Mouse (Mus musculus): ENCODE results near the gene Rps7. TPM values are rescaled to one million over a fixed set of nuclear protein-coding genes. Genes with fewer than 3 reads are reported as not detected.

The Rps7 gene
- polyA plus RNA-seq, 1 experiment from 2014 or later = 1,086 TPM

GRCm38 (mm10) chr12:28623195-28623594 is 12.6 kb downstream of the Rps7 start, which contains the start of gene Colec11:
TSS of gene Colec11 (minus strand) at chr12:28623377.
- no peak for ATAC-seq (replicated peaks; ENCODE audit: low FRiP score, low TSS enrichment, low read depth)
- Histone ChIP-seq H3K9me3 (ENCODE audit: control insufficient read depth, low read length) (no peaks in the 10 kb centered on the region), H3K27me3 (replicated peaks; ENCODE audit: control insufficient read depth, insufficient read depth, low read length) (no peaks in the 10 kb centered on the region), H3K36me3 (ENCODE audit: control insufficient read depth, insufficient read depth, low read length) (peaks cover 3% of the 10 kb centered on the region; the same call in 1 of the 2 replicates), H3K9ac (ENCODE audit: low read length) (no peak within 1 kb of the TSS), H3K4me2 (ENCODE audit: low read length) (0 out of 2 replicates have a peak within 1 kb of the TSS, but pooled peaks have one; percentile 1), H3K27ac (ENCODE audit: low read depth) (peak within 1 kb of the TSS; percentile 39; the same call in 1 of the 2 replicates), H3K4me3 (ENCODE audit: low read depth, low read length) (no peak within 1 kb of the TSS), H3K4me1 (replicated peaks; ENCODE audit: control insufficient read depth, insufficient read depth, low read length) (peaks cover 22% of the 10 kb centered on the region)
- DNase-seq (ENCODE audit: low spot score) = no peak
- WGBS = 30% methylated on average over 5 of the region's 5 CpGs

- ATAC-seq (replicated peaks; ENCODE audit: low FRiP score, low TSS enrichment, low read depth) = no peak
- no peak overlapping the region for H3K9ac ChIP-seq (ENCODE audit: low read length)
- peak overlapping the region; percentile 39; the same call in 1 of the 2 replicates for H3K27ac ChIP-seq (ENCODE audit: low read depth)
- DNase-seq (ENCODE audit: low spot score) = no peak
- H3K4me3 ChIP-seq (ENCODE audit: low read depth, low read length) = no peak overlapping the region
- WGBS = 40% methylated on average over 1 of the region's 1 CpGs
- H3K9me3 ChIP-seq (ENCODE audit: control insufficient read depth, low read length) = no peaks in the 10 kb centered on the region
- peaks cover 22% of the 10 kb centered on the region for H3K4me1 ChIP-seq (replicated peaks; ENCODE audit: control insufficient read depth, insufficient read depth, low read length)
- H3K27me3 ChIP-seq (replicated peaks; ENCODE audit: control insufficient read depth, insufficient read depth, low read length) = no peaks in the 10 kb centered on the region
- no peak overlapping the region for H3K4me2 ChIP-seq (ENCODE audit: low read length)
- H3K36me3 ChIP-seq (ENCODE audit: control insufficient read depth, insufficient read depth, low read length) = no peaks in the 10 kb centered on the region
Measured at GRCm38 (mm10) chr12:28622641-28623040, 13.1 kb downstream of the Rps7 start.

DNA sequence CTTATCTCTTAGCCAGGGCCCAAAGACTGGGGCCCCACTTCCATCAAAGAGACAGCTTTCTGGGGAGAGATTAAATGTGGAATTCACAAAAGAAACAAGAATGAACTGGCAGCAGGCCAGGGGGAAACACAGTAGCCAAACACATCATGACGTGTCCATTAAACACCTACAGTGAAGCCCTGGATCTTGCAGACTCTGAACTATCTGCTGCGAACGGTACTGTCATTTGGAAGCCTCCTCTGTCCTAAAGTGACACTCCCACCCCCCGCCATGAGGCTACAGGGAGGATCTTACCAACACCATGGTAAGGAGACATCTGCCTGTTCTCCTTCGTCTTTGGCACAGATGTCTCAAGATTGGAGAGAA is 13.6 kb downstream of the Rps7 start:
- Histone ChIP-seq H3K9ac (ENCODE audit: low read length) (no peak overlapping the region), H3K4me1 (replicated peaks; ENCODE audit: control insufficient read depth, insufficient read depth, low read length) (peaks cover 22% of the 10 kb centered on the region), H3K36me3 (ENCODE audit: control insufficient read depth, insufficient read depth, low read length) (no peaks in the 10 kb centered on the region), H3K4me2 (ENCODE audit: low read length) (0 out of 2 replicates have a peak overlapping the region, but pooled peaks have one; percentile 1), H3K9me3 (ENCODE audit: control insufficient read depth, low read length) (no peaks in the 10 kb centered on the region), H3K27ac (ENCODE audit: low read depth) (peak overlapping the region; percentile 39; the same call in 1 of the 2 replicates), H3K27me3 (replicated peaks; ENCODE audit: control insufficient read depth, insufficient read depth, low read length) (no peaks in the 10 kb centered on the region), H3K4me3 (ENCODE audit: low read depth, low read length) (no peak overlapping the region)
- DNase-seq (ENCODE audit: low spot score) = no peak
- WGBS = 24% methylated on average over 5 of the region's 5 CpGs
- ATAC-seq (replicated peaks; ENCODE audit: low FRiP score, low TSS enrichment, low read depth) = no peak

DNA sequence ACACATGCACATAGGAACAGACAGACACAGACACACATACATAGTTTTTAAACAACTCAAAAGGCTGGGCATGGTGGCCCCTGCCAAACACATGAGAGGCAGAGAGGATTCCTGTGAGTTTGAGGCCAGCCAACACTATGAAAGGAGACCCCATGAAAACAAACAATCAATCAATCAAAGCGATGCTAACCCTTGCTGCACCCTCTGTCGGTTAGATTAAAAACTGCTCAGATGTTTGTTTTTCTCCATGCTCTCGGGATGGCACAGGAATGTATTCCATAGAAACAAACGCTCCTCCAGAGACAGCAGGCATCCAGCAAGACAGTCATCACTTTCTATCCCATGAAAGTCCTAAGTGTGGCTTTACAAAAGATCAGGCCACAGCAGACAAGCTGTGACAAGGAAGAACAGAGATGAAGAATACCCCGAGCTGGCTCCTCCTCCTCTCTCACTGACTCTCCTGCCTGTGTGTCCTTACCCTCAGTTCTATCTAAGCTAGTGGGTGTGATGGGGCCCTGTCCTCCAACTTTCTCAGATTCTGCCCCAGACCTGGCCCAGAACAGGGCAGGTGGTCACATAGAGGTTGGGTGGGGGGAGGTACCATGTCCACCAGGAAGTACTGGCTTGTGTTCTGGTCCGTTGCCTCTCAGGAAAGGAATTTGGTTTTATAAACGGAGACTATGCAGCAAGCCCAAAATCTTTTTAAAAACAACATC is 14.1 kb downstream of the Rps7 start:
- DNase-seq (ENCODE audit: low spot score) (no peak), ATAC-seq (replicated peaks; ENCODE audit: low FRiP score, low TSS enrichment, low read depth) (0 out of 2 replicates have a peak, but pooled peaks have one; percentile 18)
- Histone ChIP-seq H3K27me3 (replicated peaks; ENCODE audit: control insufficient read depth, insufficient read depth, low read length) (no peaks in the 10 kb centered on the region), H3K4me2 (ENCODE audit: low read length) (0 out of 2 replicates have a peak overlapping the region, but pooled peaks have one; percentile 1), H3K9ac (ENCODE audit: low read length) (no peak overlapping the region), H3K27ac (ENCODE audit: low read depth) (peak overlapping the region; percentile 39; the same call in 1 of the 2 replicates), H3K4me1 (replicated peaks; ENCODE audit: control insufficient read depth, insufficient read depth, low read length) (peaks cover 22% of the 10 kb centered on the region), H3K36me3 (ENCODE audit: control insufficient read depth, insufficient read depth, low read length) (no peaks in the 10 kb centered on the region), H3K9me3 (ENCODE audit: control insufficient read depth, low read length) (no peaks in the 10 kb centered on the region), H3K4me3 (ENCODE audit: low read depth, low read length) (no peak overlapping the region)
- WGBS = 9% methylated on average over 7 of the region's 7 CpGs

- peaks cover 12% of the 10 kb centered on the region for H3K4me1 ChIP-seq (replicated peaks; ENCODE audit: control insufficient read depth, insufficient read depth, low read length)
- WGBS = 38% methylated on average over 4 of the region's 4 CpGs
- DNase-seq (ENCODE audit: low spot score) = no peak
Measured at GRCm38 (mm10) chr12:28617297-28617696, 18.5 kb downstream of the Rps7 start.

GRCm38 (mm10) chr12:28614401-28614800 is 21.4 kb downstream of the Rps7 start:
- Histone ChIP-seq H3K36me3 (ENCODE audit: control insufficient read depth, insufficient read depth, low read length) (no peaks in the 10 kb centered on the region), H3K9me3 (ENCODE audit: control insufficient read depth, low read length) (no peaks in the 10 kb centered on the region), H3K4me2 (ENCODE audit: low read length) (no peak overlapping the region), H3K4me1 (replicated peaks; ENCODE audit: control insufficient read depth, insufficient read depth, low read length) (no peaks in the 10 kb centered on the region), H3K27ac (ENCODE audit: low read depth) (no peak overlapping the region), H3K27me3 (replicated peaks; ENCODE audit: control insufficient read depth, insufficient read depth, low read length) (no peaks in the 10 kb centered on the region), H3K4me3 (ENCODE audit: low read depth, low read length) (no peak overlapping the region), H3K9ac (ENCODE audit: low read length) (no peak overlapping the region)
- 66% methylated on average over 7 of the region's 7 CpGs for WGBS
- DNase-seq (ENCODE audit: low spot score) (no peak), ATAC-seq (replicated peaks; ENCODE audit: low FRiP score, low TSS enrichment, low read depth) (no peak)

More at GRCm38 (mm10) chr12:28617297-28617696, 18.5 kb downstream of the Rps7 start:
- no peak for ATAC-seq (replicated peaks; ENCODE audit: low FRiP score, low TSS enrichment, low read depth)
- no peaks in the 10 kb centered on the region for H3K27me3 ChIP-seq (replicated peaks; ENCODE audit: control insufficient read depth, insufficient read depth, low read length)
- 0 out of 2 replicates have a peak overlapping the region, but pooled peaks have one; percentile 23 for H3K27ac ChIP-seq (ENCODE audit: low read depth)
- no peak overlapping the region for H3K4me3 ChIP-seq (ENCODE audit: low read depth, low read length)
- no peaks in the 10 kb centered on the region for H3K9me3 ChIP-seq (ENCODE audit: control insufficient read depth, low read length)
- H3K36me3 ChIP-seq (ENCODE audit: control insufficient read depth, insufficient read depth, low read length) = no peaks in the 10 kb centered on the region
- H3K9ac ChIP-seq (ENCODE audit: low read length) = no peak overlapping the region
- H3K4me2 ChIP-seq (ENCODE audit: low read length) = no peak overlapping the region

DNA sequence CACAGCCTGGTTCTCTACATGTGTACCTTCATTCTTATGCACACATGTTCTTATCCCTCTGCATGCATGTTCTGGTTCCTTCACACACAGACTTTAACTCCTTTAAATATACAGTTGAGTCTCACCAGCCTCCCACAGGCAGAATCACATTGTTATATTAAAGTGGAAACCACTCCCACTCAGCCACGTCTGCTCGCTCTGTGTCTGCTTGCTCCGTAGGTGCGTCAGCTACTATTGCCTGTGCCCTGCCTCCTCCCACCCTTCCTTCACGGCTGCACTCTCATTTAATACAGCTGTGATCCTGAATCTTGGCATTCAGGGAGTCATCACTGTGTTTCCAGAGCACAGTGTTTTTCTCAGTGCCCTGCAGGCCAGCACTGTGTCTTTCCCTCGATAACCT is 23.4 kb downstream of the Rps7 start:
- ATAC-seq (replicated peaks; ENCODE audit: low FRiP score, low TSS enrichment, low read depth) (no peak), DNase-seq (ENCODE audit: low spot score) (no peak)
- Histone ChIP-seq H3K36me3 (ENCODE audit: control insufficient read depth, insufficient read depth, low read length) (no peaks in the 10 kb centered on the region), H3K9me3 (ENCODE audit: control insufficient read depth, low read length) (no peaks in the 10 kb centered on the region), H3K27ac (ENCODE audit: low read depth) (no peak overlapping the region), H3K9ac (ENCODE audit: low read length) (no peak overlapping the region), H3K4me2 (ENCODE audit: low read length) (no peak overlapping the region), H3K4me3 (ENCODE audit: low read depth, low read length) (no peak overlapping the region), H3K27me3 (replicated peaks; ENCODE audit: control insufficient read depth, insufficient read depth, low read length) (no peaks in the 10 kb centered on the region), H3K4me1 (replicated peaks; ENCODE audit: control insufficient read depth, insufficient read depth, low read length) (no peaks in the 10 kb centered on the region)
- 41% methylated on average over 6 of the region's 6 CpGs for WGBS

DNA sequence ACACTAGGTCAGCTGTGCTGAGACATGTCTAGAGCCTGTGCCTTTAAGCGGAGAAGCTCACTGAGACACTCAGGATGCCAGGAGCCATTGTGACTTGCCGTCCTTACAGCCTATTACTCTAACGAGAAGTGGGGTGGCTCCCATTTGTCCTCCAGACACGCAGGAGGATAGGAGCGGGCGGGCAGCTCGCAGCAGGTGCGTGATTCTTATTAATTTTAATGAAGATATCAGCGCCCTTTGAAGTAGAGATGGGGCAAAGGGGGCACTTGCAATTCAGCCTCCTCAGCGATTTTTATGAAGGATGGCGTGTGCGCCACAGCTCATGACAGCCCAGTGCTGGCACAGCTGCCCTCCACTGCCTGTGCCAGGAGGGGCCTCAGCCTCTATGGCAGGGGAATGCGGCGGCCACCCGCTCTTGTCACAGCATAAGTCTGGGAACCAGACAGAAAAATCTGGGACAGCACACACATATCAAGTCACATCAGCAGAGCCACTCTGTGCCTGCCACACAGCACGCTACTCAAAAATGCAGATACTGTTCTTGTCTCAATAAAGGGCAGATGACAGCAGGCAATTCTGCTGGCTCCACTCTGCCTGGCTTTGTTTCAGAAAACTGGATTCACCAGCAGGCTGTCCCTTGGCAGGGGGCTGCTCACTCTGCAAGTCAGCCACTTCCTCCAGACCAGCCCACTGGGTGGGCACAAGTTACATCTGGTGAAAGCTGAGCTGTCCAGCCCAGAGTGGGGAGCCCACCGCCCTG is 28.0 kb downstream of the Rps7 start:
- no peak overlapping the region for H3K4me3 ChIP-seq (ENCODE audit: low read depth, low read length)
- DNase-seq (ENCODE audit: low spot score) (no peak), ATAC-seq (replicated peaks; ENCODE audit: low FRiP score, low TSS enrichment, low read depth) (0 out of 2 replicates have a peak, but pooled peaks have one; percentile 19)
- no peaks in the 10 kb centered on the region for H3K27me3 ChIP-seq (replicated peaks; ENCODE audit: control insufficient read depth, insufficient read depth, low read length)
- 68% methylated on average over 17 of the region's 17 CpGs for WGBS
- H3K4me2 ChIP-seq (ENCODE audit: low read length) = no peak overlapping the region
- no peaks in the 10 kb centered on the region for H3K4me1 ChIP-seq (replicated peaks; ENCODE audit: control insufficient read depth, insufficient read depth, low read length)
- no peaks in the 10 kb centered on the region for H3K36me3 ChIP-seq (ENCODE audit: control insufficient read depth, insufficient read depth, low read length)
- no peak overlapping the region for H3K9ac ChIP-seq (ENCODE audit: low read length)
- H3K9me3 ChIP-seq (ENCODE audit: control insufficient read depth, low read length) = no peaks in the 10 kb centered on the region
- H3K27ac ChIP-seq (ENCODE audit: low read depth) = no peak overlapping the region

All from intestine, embryonic 14.5 days (tissue).